Mouse (Mus musculus): ENCODE measurements around the gene Wdr93.

The Wdr93 gene

GRCm38 (mm10) chr7:79800336-79800735, 57.4 kb downstream of the Wdr93 start:
- no peak for DNase-seq (ENCODE audit: low read depth, low spot score)

DNA sequence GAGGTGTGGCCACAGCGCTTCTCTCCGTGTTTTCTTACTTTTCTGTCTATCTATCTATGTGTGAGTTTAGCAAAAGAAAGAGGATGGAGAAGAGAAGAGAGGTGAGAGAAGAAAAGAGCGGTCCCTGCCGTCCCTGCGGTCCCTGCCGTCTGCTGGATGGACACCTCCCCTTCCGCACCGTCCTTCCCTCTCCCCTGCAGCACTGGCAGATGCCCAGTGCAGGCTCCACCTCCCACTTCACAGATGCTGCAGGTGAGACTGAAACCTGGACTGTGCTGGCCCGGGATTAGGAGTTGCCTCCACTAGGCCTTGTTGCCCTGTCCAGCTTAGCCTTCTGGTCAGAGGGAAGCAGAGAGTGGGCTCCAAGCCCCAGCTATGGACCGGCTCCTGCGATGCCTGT, 58.4 kb downstream of the Wdr93 start:
- no peak for DNase-seq (ENCODE audit: low read depth, low spot score)

GRCm38 (mm10) chr7:79802037-79802436, 59.1 kb downstream of the Wdr93 start:
- DNase-seq (ENCODE audit: low read depth, low spot score) = no peak

- DNase-seq (ENCODE audit: low read depth, low spot score) = no peak
Measured at GRCm38 (mm10) chr7:79803887-79804286, 60.9 kb downstream of the Wdr93 start.

DNA sequence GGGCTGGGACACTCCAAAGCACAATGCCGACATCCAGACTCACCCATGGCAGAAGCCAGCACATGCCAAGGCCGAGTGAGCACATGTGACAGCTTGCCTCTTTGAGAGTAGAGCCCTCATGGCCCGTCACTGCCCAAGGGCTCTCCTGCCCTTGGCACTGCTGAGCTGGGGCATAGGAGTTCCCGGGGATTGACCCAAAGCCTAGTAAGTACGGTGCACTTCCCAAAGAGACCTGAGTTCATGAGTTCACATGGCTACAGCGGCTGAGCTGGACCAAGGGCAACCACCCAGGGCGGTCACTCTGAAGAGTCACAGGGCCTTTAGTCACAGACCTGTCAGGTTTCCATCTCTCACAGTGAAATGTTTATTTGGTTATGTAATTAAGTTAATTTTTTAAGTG, 65.6 kb downstream of the Wdr93 start:
- no peak for DNase-seq (ENCODE audit: low read depth, low spot score)

GRCm38 (mm10) chr7:79810611-79811506, 67.9 kb downstream of the Wdr93 start, which contains the start of gene Mesp2:
Gene Mesp2, plus strand, starts transcription at chr7:79810727.
- peak; percentile 86 for DNase-seq (ENCODE audit: low read depth, low spot score)

DNA sequence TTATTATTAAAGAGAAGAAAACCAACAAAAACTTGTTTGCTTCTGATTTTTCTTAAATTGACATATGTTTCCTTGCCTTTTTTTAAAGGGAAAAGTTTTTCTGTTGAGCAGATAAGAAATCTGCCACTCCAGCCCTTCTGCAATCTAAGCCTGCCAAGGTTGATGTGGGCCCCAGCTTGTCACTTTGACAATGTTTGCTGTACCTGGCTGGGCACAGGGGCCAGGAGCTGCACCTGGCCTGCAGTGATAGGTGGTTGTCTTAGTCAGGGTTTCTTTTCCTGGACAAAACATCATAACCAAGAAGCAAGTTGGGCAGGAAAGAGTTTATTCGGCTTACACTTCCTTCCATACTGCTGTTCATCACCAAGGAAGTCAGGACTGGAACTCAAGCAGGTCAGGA, 70.4 kb downstream of the Wdr93 start:
- DNase-seq (ENCODE audit: low read depth, low spot score) = no peak

GRCm38 (mm10) chr7:79818321-79818720, 75.4 kb downstream of the Wdr93 start:
- no peak for DNase-seq (ENCODE audit: low read depth, low spot score)

- no peak for DNase-seq (ENCODE audit: low read depth, low spot score)
Measured at GRCm38 (mm10) chr7:79819515-79819914, 76.6 kb downstream of the Wdr93 start.

- DNase-seq (ENCODE audit: low read depth, low spot score) = no peak
Measured at GRCm38 (mm10) chr7:79819996-79820395, 77.0 kb downstream of the Wdr93 start.

GRCm38 (mm10) chr7:79822092-79822695, 79.2 kb downstream of the Wdr93 start:
- no peak for DNase-seq (ENCODE audit: low read depth, low spot score)

DNA sequence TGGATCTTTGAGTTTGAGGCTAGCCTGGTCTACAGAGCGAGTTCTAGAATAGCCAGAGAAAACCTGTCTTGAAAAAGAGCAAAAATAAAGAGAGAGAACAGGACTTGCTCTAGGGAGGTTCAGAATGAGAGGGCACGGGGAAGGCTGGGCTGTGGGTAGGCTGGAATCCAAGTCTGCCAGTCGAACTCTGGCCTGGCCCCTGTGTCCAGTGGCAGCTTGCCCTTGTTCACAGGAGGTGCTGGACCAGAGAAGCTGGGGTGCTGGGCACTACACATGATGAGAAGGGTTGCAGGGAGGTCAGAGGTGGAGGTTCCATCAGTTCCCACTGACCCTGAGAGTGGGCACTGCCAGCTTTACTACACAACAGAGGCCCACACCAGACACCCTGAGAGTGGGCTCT, 85.4 kb downstream of the Wdr93 start:
- no peak for DNase-seq (ENCODE audit: low read depth, low spot score)

- DNase-seq (ENCODE audit: low read depth, low spot score) = no peak
Measured at GRCm38 (mm10) chr7:79831145-79831544, 88.2 kb downstream of the Wdr93 start.

- DNase-seq (ENCODE audit: low read depth, low spot score) = no peak
Measured at GRCm38 (mm10) chr7:79831585-79831984, 88.6 kb downstream of the Wdr93 start.

- DNase-seq (ENCODE audit: low read depth, low spot score) = no peak
Measured at GRCm38 (mm10) chr7:79832980-79833379, 90.0 kb downstream of the Wdr93 start.

GRCm38 (mm10) chr7:79835196-79835595, 92.2 kb downstream of the Wdr93 start:
- no peak for DNase-seq (ENCODE audit: low read depth, low spot score)

Data from mesoderm, embryonic 11.5 days (tissue).